Mouse (Mus musculus): ENCODE data around the gene Clptm1. TPM values are rescaled to one million over a fixed set of nuclear protein-coding genes. Genes with fewer than 3 reads are reported as not detected.

The Clptm1 gene
- polyA plus RNA-seq, 1 experiment from 2014 or later = 70.6 TPM

DNA sequence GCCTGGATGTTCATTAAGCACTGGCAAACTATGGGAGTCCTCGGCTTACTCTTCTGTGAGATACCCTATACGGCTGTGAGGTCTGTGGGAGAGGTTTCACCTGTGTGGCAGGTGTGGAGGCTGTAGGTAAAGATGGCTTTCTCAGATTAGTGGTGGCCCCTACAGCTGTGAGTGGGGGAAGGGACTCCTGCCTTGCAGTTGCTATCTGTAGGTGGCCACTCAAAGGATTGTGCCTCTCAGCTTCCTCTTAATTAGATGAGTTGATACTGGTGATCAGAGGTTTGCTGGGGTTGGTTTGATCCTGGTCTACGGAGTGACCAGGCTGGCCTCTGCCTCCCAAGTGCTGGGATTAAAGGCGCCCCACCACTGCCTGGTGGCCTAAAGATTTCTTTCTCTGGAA, 39.6 kb upstream of the Clptm1 start:
- WGBS = 82% methylated on average over 4 of the region's 4 CpGs
- Histone ChIP-seq H3K4me2 (replicated peaks; ENCODE audit: low read depth) (no peak overlapping the region), H3K36me3 (ENCODE audit: control insufficient read depth, insufficient read depth) (peaks cover 46% of the 10 kb centered on the region), H3K27ac (ENCODE audit: low read depth, low read length) (no peak overlapping the region), H3K4me1 (replicated peaks; ENCODE audit: control insufficient read depth, insufficient read depth, low read length) (peaks cover 4% of the 10 kb centered on the region), H3K27me3 (replicated peaks; ENCODE audit: control insufficient read depth, insufficient read depth, low read length) (no peaks in the 10 kb centered on the region), H3K9me3 (ENCODE audit: control insufficient read depth) (no peaks in the 10 kb centered on the region), H3K9ac (ENCODE audit: low read depth, low read length) (no peak overlapping the region), H3K4me3 (ENCODE audit: low read depth, low read length) (no peak overlapping the region)
- no peak for TF ChIP-seq CTCF (IDR thresholded peaks at IDR 0.05; ENCODE audit: low read depth)
- no peak for ATAC-seq

DNA sequence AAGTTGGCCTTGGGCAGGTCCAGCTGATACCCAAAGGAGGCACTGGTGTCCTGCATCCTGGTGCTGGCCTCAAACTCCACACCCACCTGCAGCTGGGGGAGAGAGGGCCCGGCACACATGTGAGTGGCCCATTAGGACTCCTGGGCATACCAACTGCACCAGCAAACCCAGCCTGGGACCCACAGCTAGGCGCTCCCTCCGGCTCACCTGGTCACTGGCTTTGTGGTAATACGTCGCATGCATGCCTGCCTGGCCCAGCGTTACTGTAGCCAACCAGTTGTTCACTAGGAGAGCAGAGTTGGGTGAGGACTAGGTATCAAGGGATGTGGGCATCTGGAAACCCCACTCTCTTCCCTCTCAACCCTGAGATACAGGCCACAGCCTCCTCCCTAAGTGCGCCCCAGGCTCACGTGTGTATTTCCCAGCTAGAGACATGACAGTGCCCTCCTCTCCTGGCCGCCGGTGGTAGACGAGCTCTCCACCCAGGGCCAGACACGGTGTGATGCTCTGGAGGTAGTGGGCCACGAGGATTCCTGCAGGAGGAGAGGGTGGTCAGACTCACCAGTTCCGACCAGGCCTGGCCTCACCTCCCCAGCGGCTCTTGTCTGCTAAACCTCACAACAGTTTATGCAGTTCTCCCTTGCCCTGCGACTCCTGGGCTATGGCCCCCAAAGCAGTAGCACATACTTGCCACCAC, 38.2 kb upstream of the Clptm1 start:
- Histone ChIP-seq H3K4me2 (replicated peaks; ENCODE audit: low read depth) (no peak overlapping the region), H3K4me3 (ENCODE audit: low read depth, low read length) (no peak overlapping the region), H3K9me3 (ENCODE audit: control insufficient read depth) (no peaks in the 10 kb centered on the region), H3K36me3 (ENCODE audit: control insufficient read depth, insufficient read depth) (peaks cover 32% of the 10 kb centered on the region), H3K4me1 (replicated peaks; ENCODE audit: control insufficient read depth, insufficient read depth, low read length) (peaks cover 9% of the 10 kb centered on the region), H3K27me3 (replicated peaks; ENCODE audit: control insufficient read depth, insufficient read depth, low read length) (no peaks in the 10 kb centered on the region), H3K9ac (ENCODE audit: low read depth, low read length) (no peak overlapping the region), H3K27ac (ENCODE audit: low read depth, low read length) (no peak overlapping the region)
- no peak for ATAC-seq
- TF ChIP-seq CTCF (IDR thresholded peaks at IDR 0.05; ENCODE audit: low read depth) = no peak
- WGBS = 88% methylated on average over 16 of the region's 16 CpGs

GRCm38 (mm10) chr7:19701069-19701761, 36.4 kb upstream of the Clptm1 start:
- H3K36me3 ChIP-seq (ENCODE audit: control insufficient read depth, insufficient read depth) = peaks cover 21% of the 10 kb centered on the region
- ATAC-seq = peak; percentile 96
- H3K4me2 ChIP-seq (replicated peaks; ENCODE audit: low read depth) = peak overlapping the region; percentile 37
- peak overlapping the region; percentile 83 for H3K27ac ChIP-seq (ENCODE audit: low read depth, low read length)
- WGBS = 26% methylated on average over 22 of the region's 22 CpGs
- peak; percentile 89 for TF ChIP-seq CTCF (IDR thresholded peaks at IDR 0.05; ENCODE audit: low read depth)
- peaks cover 9% of the 10 kb centered on the region for H3K4me1 ChIP-seq (replicated peaks; ENCODE audit: control insufficient read depth, insufficient read depth, low read length)
- H3K9me3 ChIP-seq (ENCODE audit: control insufficient read depth) = no peaks in the 10 kb centered on the region
- H3K9ac ChIP-seq (ENCODE audit: low read depth, low read length) = no peak overlapping the region
- no peaks in the 10 kb centered on the region for H3K27me3 ChIP-seq (replicated peaks; ENCODE audit: control insufficient read depth, insufficient read depth, low read length)
- no peak overlapping the region for H3K4me3 ChIP-seq (ENCODE audit: low read depth, low read length)

DNA sequence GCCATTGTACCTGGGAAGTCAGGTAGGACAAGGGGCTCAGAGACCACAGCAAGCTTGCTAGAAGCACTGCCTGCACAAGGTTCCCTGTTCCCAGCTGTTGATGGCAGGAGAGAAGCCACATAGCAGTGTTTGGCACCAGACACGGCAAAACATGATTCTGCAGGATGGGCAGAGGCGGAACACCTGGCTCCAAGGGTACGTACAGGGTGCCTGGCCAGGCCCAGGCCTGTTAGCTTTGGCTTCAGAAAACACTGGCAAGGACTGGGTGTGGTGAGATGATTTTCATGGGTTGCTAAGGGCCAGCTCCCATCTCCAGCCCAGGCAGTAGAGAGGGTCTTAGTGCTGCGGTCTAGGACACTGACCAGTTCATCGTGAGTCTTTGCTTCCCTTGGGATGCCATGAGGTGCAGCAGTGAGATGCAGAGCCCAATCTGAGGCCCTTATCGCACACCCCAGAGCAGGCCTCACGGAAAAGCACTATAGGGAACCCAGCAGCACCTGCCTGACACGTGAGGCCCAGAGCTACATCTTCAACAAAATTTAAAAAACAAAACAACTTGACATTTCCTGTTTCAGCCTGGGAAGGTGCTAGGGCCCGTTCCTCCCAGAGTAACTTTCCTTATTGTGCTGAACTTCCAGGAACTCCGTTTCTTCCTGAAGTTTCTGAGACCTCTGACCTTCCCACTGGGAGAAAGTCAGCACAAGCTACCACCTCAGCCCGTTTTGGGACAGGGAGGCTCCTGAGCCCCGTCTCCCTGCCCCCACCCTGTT, 35.7 kb upstream of the Clptm1 start:
- peaks cover 9% of the 10 kb centered on the region for H3K4me1 ChIP-seq (replicated peaks; ENCODE audit: control insufficient read depth, insufficient read depth, low read length)
- H3K9ac ChIP-seq (ENCODE audit: low read depth, low read length) = no peak overlapping the region
- peak; percentile 64 for ATAC-seq
- no peak overlapping the region for H3K4me3 ChIP-seq (ENCODE audit: low read depth, low read length)
- no peak for TF ChIP-seq CTCF (IDR thresholded peaks at IDR 0.05; ENCODE audit: low read depth)
- H3K27ac ChIP-seq (ENCODE audit: low read depth, low read length) = peak overlapping the region; percentile 83
- H3K9me3 ChIP-seq (ENCODE audit: control insufficient read depth) = no peaks in the 10 kb centered on the region
- H3K36me3 ChIP-seq (ENCODE audit: control insufficient read depth, insufficient read depth) = peaks cover 21% of the 10 kb centered on the region
- 29% methylated on average over 12 of the region's 12 CpGs for WGBS
- H3K4me2 ChIP-seq (replicated peaks; ENCODE audit: low read depth) = peak overlapping the region; percentile 37; the same call in 1 of the 2 replicates
- H3K27me3 ChIP-seq (replicated peaks; ENCODE audit: control insufficient read depth, insufficient read depth, low read length) = no peaks in the 10 kb centered on the region

DNA sequence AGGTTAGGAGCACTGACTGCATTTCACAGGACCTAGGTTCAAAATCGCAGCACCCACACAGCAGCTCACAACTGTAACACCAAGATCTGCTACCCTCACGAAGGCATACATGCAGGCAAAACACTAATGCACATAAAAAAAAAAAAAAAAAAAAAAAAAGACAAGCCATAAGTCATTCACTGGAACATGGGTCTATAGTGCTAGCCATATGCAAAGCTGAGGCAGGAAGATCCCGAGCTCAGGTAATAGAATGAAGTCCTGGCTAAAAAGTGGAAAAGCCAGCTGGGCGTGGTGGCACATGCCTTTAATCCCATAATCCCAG, 35.0 kb upstream of the Clptm1 start:
- Histone ChIP-seq H3K4me2 (replicated peaks; ENCODE audit: low read depth) (no peak overlapping the region), H3K36me3 (ENCODE audit: control insufficient read depth, insufficient read depth) (peaks cover 21% of the 10 kb centered on the region), H3K27ac (ENCODE audit: low read depth, low read length) (peak overlapping the region; percentile 83; the same call in 1 of the 2 replicates), H3K9me3 (ENCODE audit: control insufficient read depth) (no peaks in the 10 kb centered on the region), H3K4me1 (replicated peaks; ENCODE audit: control insufficient read depth, insufficient read depth, low read length) (peaks cover 9% of the 10 kb centered on the region), H3K27me3 (replicated peaks; ENCODE audit: control insufficient read depth, insufficient read depth, low read length) (no peaks in the 10 kb centered on the region), H3K4me3 (ENCODE audit: low read depth, low read length) (no peak overlapping the region), H3K9ac (ENCODE audit: low read depth, low read length) (no peak overlapping the region)
- WGBS = 81% methylated on average over 4 of the region's 4 CpGs
- TF ChIP-seq CTCF (IDR thresholded peaks at IDR 0.05; ENCODE audit: low read depth) = no peak
- ATAC-seq = no peak

Data from intestine, postnatal 0 days (tissue).